Mouse (Mus musculus) stomach, postnatal 0 days (tissue): ENCODE results near the gene Mtus2.

Source experiments
- CTCF ChIP-seq: IDR thresholded peaks from 2 replicates; pipeline ENCODE4 v1.5.1; 2016; ENCODE audit warnings: antibody characterized with exemption, low read depth, mild to moderate bottlenecking, moderate library complexity
- EP300 ChIP-seq: optimal IDR thresholded peaks from 2 replicates; pipeline ENCODE3; 2016; ENCODE audit warnings: antibody characterized with exemption

DNA sequence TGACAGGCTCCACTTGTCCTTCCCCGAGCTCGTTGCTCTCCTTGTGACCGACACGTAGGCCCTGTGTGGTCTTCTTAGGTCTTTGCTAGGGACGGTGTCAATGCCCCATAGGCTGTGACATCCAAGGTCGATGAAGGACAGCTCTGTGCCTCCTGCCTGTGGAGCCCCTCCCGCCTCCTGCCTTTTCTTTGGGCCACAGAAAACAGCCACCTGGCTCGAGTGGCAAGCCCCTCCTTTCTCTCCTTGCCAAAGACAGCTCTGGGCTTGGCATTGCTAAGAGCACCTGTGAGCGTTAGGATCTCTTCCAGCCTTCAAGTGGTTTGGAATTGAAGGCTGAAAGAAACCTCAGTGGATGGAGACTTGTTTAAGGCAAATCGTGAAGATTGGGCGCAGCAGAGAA, 91.1 kb downstream of the Mtus2 start:
- TF ChIP-seq EP300 (no peak), CTCF (no peak)
